Mouse (Mus musculus) liver, postnatal 0 days (tissue): ENCODE measurements around the gene Chrm1. TPM values are rescaled to one million over a fixed set of nuclear protein-coding genes. Genes with fewer than 3 reads are reported as not detected.

ENCODE experiments used
- ATAC-seq: fragments of 200-750 bp; cut with Nextera tagmentation; 2 replicates; pipeline ENCODE4 v1.8.0; 2017; ENCODE audit warnings: mild to moderate bottlenecking, moderate library complexity
- DNase-seq: peaks from one replicate; pipeline ENCODE4 v3.0.0-alpha.2; 2016
- H3K27ac ChIP-seq: fragments of 300-500 bp; sonication (generic); 2 replicates; pipeline ENCODE4 v1.5.1; 2014; ENCODE audit warnings: antibody characterized with exemption, moderate library complexity, mild to moderate bottlenecking, low read depth
- H3K27me3 ChIP-seq: fragments of 300-500 bp; sonication (generic); 2 replicates; pipeline ENCODE4 v1.6.1; 2014; ENCODE audit warnings: low read length, control low read depth, mixed read lengths; ENCODE audit not compliant: insufficient read depth
- H3K36me3 ChIP-seq: fragments of 300-500 bp; sonication (generic); replicated peaks from 2 replicates; pipeline ENCODE4 v1.6.1; 2014; ENCODE audit warnings: mild to moderate bottlenecking, control low read depth, low read length, moderate library complexity, mixed read lengths; ENCODE audit not compliant: insufficient read depth
- H3K4me1 ChIP-seq: fragments of 300-500 bp; sonication (generic); 2 replicates; pipeline ENCODE4 v1.6.1; 2014; ENCODE audit warnings: antibody characterized with exemption, mild to moderate bottlenecking, control low read depth; ENCODE audit not compliant: insufficient read depth
- H3K4me2 ChIP-seq: fragments of 300-500 bp; sonication (generic); 2 replicates; pipeline ENCODE4 v1.6.1; 2014; ENCODE audit warnings: low read depth, mild to moderate bottlenecking, low read length, moderate library complexity, mixed read lengths
- H3K4me3 ChIP-seq: fragments of 300-500 bp; sonication (generic); 2 replicates; pipeline ENCODE4 v1.5.1; 2014; ENCODE audit warnings: low read depth, low read length
- H3K9ac ChIP-seq: fragments of 300-500 bp; sonication (generic); replicated peaks from 2 replicates; pipeline ENCODE4 v1.6.1; 2014; ENCODE audit warnings: mild to moderate bottlenecking, moderate library complexity
- H3K9me3 ChIP-seq: fragments of 300-500 bp; sonication (generic); 2 replicates; pipeline ENCODE4 v1.6.1; 2016; ENCODE audit warnings: mild to moderate bottlenecking, control low read depth, low read length, mixed read lengths
- CTCF ChIP-seq: sonication (generic); IDR thresholded peaks from 2 replicates; pipeline ENCODE4 v1.5.1; 2016; ENCODE audit warnings: antibody characterized with exemption, low read depth
- EP300 ChIP-seq: IDR thresholded peaks from 2 replicates; pipeline ENCODE4 v1.6.1; 2016; ENCODE audit warnings: antibody characterized with exemption, low read depth, mild to moderate bottlenecking
- WGBS: fragments of 180-500 bp; shearing (Covaris S2); extraction: QIAGEN DNeasy Blood & Tissue Kit; methylation state at CpG from one replicate; pipeline ENCODE4 v1.1.7; 2014; ENCODE audit not compliant: insufficient replicate concordance; 5-methylcytosine and 5-hydroxymethylcytosine counted together
- polyA plus RNA-seq: library from polyadenylated mRNA; unstranded; fragments of >200 nt; fragmentation: Nextera tagmentation; extraction: Ambion mirVana; gene quantifications from 2 replicates; pipeline ENCODE4 v1.2.1, GENCODE M21; 2015

Gene Chrm1
- polyA plus RNA-seq, 1 experiment from 2014 or later, result not detected

DNA sequence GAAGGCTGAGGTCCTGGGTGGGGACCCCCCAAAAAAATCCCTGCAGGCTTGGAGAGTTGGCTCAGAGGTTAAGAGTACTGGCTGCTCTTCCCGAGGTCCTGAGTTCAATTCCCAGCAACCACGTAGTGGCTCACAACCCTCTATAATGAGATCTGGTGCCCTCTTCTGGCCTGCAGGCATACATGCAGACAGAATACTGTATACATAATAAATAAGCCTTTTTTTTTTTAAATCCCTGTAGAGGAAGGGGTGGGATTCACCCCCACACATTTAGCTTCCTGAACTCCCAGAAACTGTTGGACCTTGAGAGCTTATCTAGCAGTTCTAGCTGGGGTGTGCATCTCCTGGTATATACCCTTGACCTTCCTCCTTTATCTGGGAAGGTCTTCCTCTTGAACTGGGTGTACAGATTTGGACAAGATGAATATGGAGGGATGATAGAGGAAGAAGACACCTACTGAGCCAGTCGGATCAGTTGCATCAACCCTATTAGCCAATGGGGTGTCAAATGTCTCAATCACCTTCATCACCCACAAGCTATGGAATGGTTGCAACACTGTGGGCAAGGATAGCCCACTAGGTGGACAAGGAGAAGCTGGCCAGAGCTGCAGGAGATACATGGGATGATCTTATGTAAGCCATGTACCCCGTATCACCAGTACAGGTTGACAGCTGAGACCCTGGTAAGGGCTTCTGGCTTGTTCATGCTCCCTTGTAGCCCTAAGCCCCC, 18.2 kb downstream of the Chrm1 start:
- H3K4me1 ChIP-seq, result no peaks in the 10 kb centered on the region; the same call in 1 of the 2 replicates

DNA sequence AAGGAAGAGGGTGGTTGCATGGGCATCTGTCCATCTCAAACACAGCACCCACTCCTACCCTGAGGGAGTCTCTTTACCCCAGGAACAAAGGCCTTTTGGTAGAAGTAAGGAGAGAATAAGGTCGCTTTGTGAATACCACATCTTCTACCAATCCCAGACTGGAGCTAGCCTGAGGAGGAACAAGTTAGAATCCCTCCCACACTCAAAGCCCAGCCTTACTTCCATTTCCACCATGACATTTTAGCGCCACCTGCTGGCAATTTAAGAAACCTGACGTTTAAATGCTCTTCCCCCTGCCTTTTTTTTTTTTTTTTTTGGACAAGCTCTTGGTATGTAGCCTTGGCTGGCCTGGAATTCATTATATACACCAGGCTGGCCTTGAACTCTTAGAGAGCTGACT, 19.4 kb downstream of the Chrm1 start:
- Histone ChIP-seq H3K27me3 (no peaks in the 10 kb centered on the region), H3K9ac (no peak overlapping the region), H3K36me3 (no peaks in the 10 kb centered on the region), H3K4me3 (no peak overlapping the region), H3K9me3 (no peaks in the 10 kb centered on the region), H3K4me2 (no peak overlapping the region), H3K4me1 (no peaks in the 10 kb centered on the region; the same call in 1 of the 2 replicates), H3K27ac (no peak overlapping the region)
- DNase-seq (peak; percentile 77), ATAC-seq (peak; percentile 44; the same call in 1 of the 2 replicates)
- peak; percentile 89 for TF ChIP-seq CTCF
- no peak for TF ChIP-seq EP300
- WGBS, result 0% methylated on average over 3 of the region's 3 CpGs

More for the DNA sequence above, 18.2 kb downstream of the Chrm1 start:
- no peak for ATAC-seq
- DNase-seq, result no peak
- TF ChIP-seq EP300 (no peak), CTCF (peak; percentile 37)
- H3K4me2 ChIP-seq, result no peak overlapping the region
- H3K4me3 ChIP-seq, result no peak overlapping the region
- H3K27me3 ChIP-seq, result no peaks in the 10 kb centered on the region
- H3K9ac ChIP-seq, result no peak overlapping the region
- H3K27ac ChIP-seq, result no peak overlapping the region
- H3K9me3 ChIP-seq, result no peaks in the 10 kb centered on the region
- H3K36me3 ChIP-seq, result no peaks in the 10 kb centered on the region
- WGBS, result 79% methylated on average over 4 of the region's 4 CpGs

- Histone ChIP-seq H3K4me1 (no peaks in the 10 kb centered on the region; the same call in 1 of the 2 replicates), H3K36me3 (no peaks in the 10 kb centered on the region), H3K9me3 (no peaks in the 10 kb centered on the region), H3K4me2 (no peak overlapping the region), H3K27ac (no peak overlapping the region), H3K4me3 (no peak overlapping the region), H3K27me3 (no peaks in the 10 kb centered on the region), H3K9ac (no peak overlapping the region)
- no peak for ATAC-seq
- DNase-seq, result no peak
- TF ChIP-seq CTCF (no peak), EP300 (no peak)
- WGBS, result 75% methylated on average over 2 of the region's 2 CpGs
Measured at GRCm38 (mm10) chr19:8683627-8684026, 20.0 kb downstream of the Chrm1 start.

- Histone ChIP-seq H3K9ac (no peak overlapping the region), H3K4me3 (no peak overlapping the region), H3K4me2 (no peak overlapping the region), H3K36me3 (no peaks in the 10 kb centered on the region), H3K9me3 (no peaks in the 10 kb centered on the region), H3K27me3 (no peaks in the 10 kb centered on the region), H3K4me1 (peaks cover 5% of the 10 kb centered on the region), H3K27ac (no peak overlapping the region)
- no peak for DNase-seq
- TF ChIP-seq EP300 (no peak), CTCF (no peak)
- no peak for ATAC-seq
- WGBS, result 64% methylated on average over 9 of the region's 9 CpGs
Measured at GRCm38 (mm10) chr19:8691871-8692539, 28.4 kb downstream of the Chrm1 start.

GRCm38 (mm10) chr19:8692740-8693139, 29.2 kb downstream of the Chrm1 start:
- DNase-seq (no peak), ATAC-seq (no peak)
- Histone ChIP-seq H3K36me3 (no peaks in the 10 kb centered on the region), H3K4me1 (peaks cover 5% of the 10 kb centered on the region), H3K27me3 (no peaks in the 10 kb centered on the region), H3K4me2 (no peak overlapping the region), H3K4me3 (no peak overlapping the region), H3K9ac (no peak overlapping the region), H3K9me3 (no peaks in the 10 kb centered on the region), H3K27ac (no peak overlapping the region)
- 74% methylated on average over 5 of the region's 5 CpGs for WGBS
- no peak for TF ChIP-seq CTCF
- no peak for TF ChIP-seq EP300

DNA sequence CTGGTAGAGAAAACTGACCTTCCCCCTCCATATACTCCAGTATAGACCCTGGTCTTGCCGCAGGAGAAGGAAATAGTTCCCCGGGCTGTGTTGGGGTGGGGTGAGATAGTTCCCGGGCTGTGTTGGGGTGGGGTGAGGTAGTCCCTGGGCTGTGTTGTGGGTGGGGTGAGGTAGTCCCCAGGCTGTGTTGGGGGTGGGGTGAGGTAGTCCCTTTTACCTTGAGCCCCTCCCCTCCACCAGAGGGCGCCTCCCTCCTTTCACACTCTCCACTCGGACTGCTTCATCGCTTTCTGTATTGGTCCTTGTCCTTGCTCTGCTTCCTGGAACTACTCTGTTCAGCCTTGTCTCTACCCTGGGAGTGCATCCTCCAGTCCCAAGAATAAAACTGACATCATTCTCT, 31.7 kb downstream of the Chrm1 start:
- DNase-seq (peak; percentile 71), ATAC-seq (peak; percentile 66)
- no peaks in the 10 kb centered on the region for H3K9me3 ChIP-seq
- no peaks in the 10 kb centered on the region for H3K27me3 ChIP-seq
- H3K27ac ChIP-seq, result no peak overlapping the region
- peaks cover 5% of the 10 kb centered on the region for H3K4me1 ChIP-seq
- TF ChIP-seq CTCF (peak; percentile 69), EP300 (no peak)
- H3K4me3 ChIP-seq, result no peak overlapping the region
- WGBS, result 27% methylated on average over 6 of the region's 6 CpGs
- peak overlapping the region; percentile 14; the same call in 1 of the 2 replicates for H3K4me2 ChIP-seq
- no peaks in the 10 kb centered on the region for H3K36me3 ChIP-seq
- H3K9ac ChIP-seq, result no peak overlapping the region
